Mouse (Mus musculus) stomach, postnatal 0 days (tissue): ENCODE results near the gene Tor1a. TPM values are rescaled to one million over a fixed set of nuclear protein-coding genes. Genes with fewer than 3 reads are reported as not detected.

Experiments used
- ATAC-seq: fragments of 200-750 bp; cut with Nextera tagmentation; 2 replicates; pipeline ENCODE4 v1.8.0; 2017; ENCODE audit not compliant: low FRiP score, low TSS enrichment
- DNase-seq: peaks from one replicate; pipeline ENCODE4 v3.0.0-alpha.2; 2016; ENCODE audit warnings: low spot score
- H3K27ac ChIP-seq: fragments of 300-500 bp; sonication (generic); replicated peaks from 2 replicates; pipeline ENCODE4 v1.5.1; 2014; ENCODE audit warnings: mild to moderate bottlenecking, control low read depth
- H3K27me3 ChIP-seq: fragments of 300-500 bp; sonication (generic); 2 replicates; pipeline ENCODE4 v1.6.1; 2014; ENCODE audit warnings: low read length; ENCODE audit not compliant: control insufficient read depth, insufficient read depth
- H3K36me3 ChIP-seq: fragments of 300-500 bp; sonication (generic); 2 replicates; pipeline ENCODE4 v1.6.1; 2014; ENCODE audit warnings: low read length, mixed read lengths; ENCODE audit not compliant: control insufficient read depth, insufficient read depth
- H3K4me1 ChIP-seq: fragments of 300-500 bp; sonication (generic); replicated peaks from 2 replicates; pipeline ENCODE4 v1.6.1; 2014; ENCODE audit warnings: antibody characterized with exemption; ENCODE audit not compliant: control insufficient read depth, insufficient read depth
- H3K4me2 ChIP-seq: fragments of 300-500 bp; sonication (generic); replicated peaks from 2 replicates; pipeline ENCODE4 v1.6.1; 2014; ENCODE audit warnings: low read depth, mild to moderate bottlenecking, control low read depth, moderate library complexity
- H3K4me3 ChIP-seq: fragments of 300-500 bp; sonication (generic); 2 replicates; pipeline ENCODE4 v1.5.1; 2014; ENCODE audit warnings: low read depth, low read length, control low read depth
- H3K9ac ChIP-seq: fragments of 300-500 bp; sonication (generic); 2 replicates; pipeline ENCODE4 v1.6.1; 2014; ENCODE audit warnings: mild to moderate bottlenecking, low read length, control low read depth, mixed read lengths
- H3K9me3 ChIP-seq: fragments of 300-500 bp; sonication (generic); 2 replicates; pipeline ENCODE4 v1.6.1; 2016; ENCODE audit warnings: low read length; ENCODE audit not compliant: control insufficient read depth
- CTCF ChIP-seq: IDR thresholded peaks from 2 replicates; pipeline ENCODE4 v1.5.1; 2016; ENCODE audit warnings: antibody characterized with exemption, low read depth, mild to moderate bottlenecking, moderate library complexity
- EP300 ChIP-seq: optimal IDR thresholded peaks from 2 replicates; pipeline ENCODE3; 2016; ENCODE audit warnings: antibody characterized with exemption
- WGBS: fragments of 180-500 bp; shearing (Covaris S2); extraction: QIAGEN DNeasy Blood & Tissue Kit; methylation state at CpG from one replicate; pipeline ENCODE4 v1.1.7; 2014; 5-methylcytosine and 5-hydroxymethylcytosine counted together
- polyA plus RNA-seq: library from polyadenylated mRNA; unstranded; fragments of >200 nt; fragmentation: Nextera tagmentation; extraction: Ambion mirVana; gene quantifications from 2 replicates; pipeline ENCODE4 v1.2.1, GENCODE M21; 2015

Tor1a gene
- polyA plus RNA-seq, 1 experiment from 2014 or later: 51.2 TPM

- H3K4me3 ChIP-seq: no peak overlapping the region
- H3K36me3 ChIP-seq: peaks cover 38% of the 10 kb centered on the region
- TF ChIP-seq CTCF (no peak), EP300 (no peak)
- H3K27me3 ChIP-seq: no peaks in the 10 kb centered on the region
- no peak overlapping the region for H3K4me2 ChIP-seq
- 0 out of 2 replicates have a peak, but pooled peaks cover 9% of the 10 kb centered on the region for H3K4me1 ChIP-seq
- DNase-seq: no peak
- WGBS: 80% methylated on average over 11 of the region's 11 CpGs
- H3K27ac ChIP-seq: no peak overlapping the region
- H3K9ac ChIP-seq: no peak overlapping the region
- H3K9me3 ChIP-seq: no peaks in the 10 kb centered on the region
- ATAC-seq: no peak
Observed at GRCm38 (mm10) chr2:30962570-30963254, 5.0 kb downstream of the Tor1a start.

GRCm38 (mm10) chr2:30959856-30960255 lies 7.9 kb downstream of the Tor1a start:
- Histone ChIP-seq H3K9ac (no peak overlapping the region), H3K9me3 (no peaks in the 10 kb centered on the region), H3K4me1 (no peaks in the 10 kb centered on the region), H3K4me3 (no peak overlapping the region), H3K27ac (no peak overlapping the region), H3K36me3 (peaks cover 48% of the 10 kb centered on the region), H3K4me2 (no peak overlapping the region), H3K27me3 (no peaks in the 10 kb centered on the region)
- ATAC-seq (no peak), DNase-seq (no peak)
- TF ChIP-seq CTCF (no peak), EP300 (no peak)
- WGBS: 43% methylated on average over 5 of the region's 5 CpGs

- Histone ChIP-seq H3K4me1 (peaks cover 3% of the 10 kb centered on the region; the same call in 1 of the 2 replicates), H3K4me3 (no peak overlapping the region), H3K27ac (no peak overlapping the region), H3K27me3 (no peaks in the 10 kb centered on the region), H3K9ac (no peak overlapping the region), H3K9me3 (no peaks in the 10 kb centered on the region), H3K36me3 (peaks cover 48% of the 10 kb centered on the region), H3K4me2 (no peak overlapping the region)
- ATAC-seq (peak; percentile 40; the same call in 1 of the 2 replicates), DNase-seq (no peak)
- WGBS: 74% methylated on average over 14 of the region's 14 CpGs
- no peak for TF ChIP-seq CTCF
- TF ChIP-seq EP300: no peak
Observed at GRCm38 (mm10) chr2:30958726-30959125, 9.0 kb downstream of the Tor1a start.

- no peak overlapping the region for H3K4me2 ChIP-seq
- no peak overlapping the region for H3K27ac ChIP-seq
- peaks cover 38% of the 10 kb centered on the region for H3K36me3 ChIP-seq
- WGBS: 75% methylated on average over 4 of the region's 4 CpGs
- H3K9ac ChIP-seq: no peak overlapping the region
- H3K9me3 ChIP-seq: no peaks in the 10 kb centered on the region
- TF ChIP-seq EP300 (no peak), CTCF (no peak)
- H3K27me3 ChIP-seq: no peaks in the 10 kb centered on the region
- ATAC-seq (no peak), DNase-seq (no peak)
- H3K4me1 ChIP-seq: peaks cover 5% of the 10 kb centered on the region; the same call in 1 of the 2 replicates
- H3K4me3 ChIP-seq: no peak overlapping the region
Observed at GRCm38 (mm10) chr2:30957511-30957910, 10.2 kb downstream of the Tor1a start.

GRCm38 (mm10) chr2:30954797-30955196 lies 12.9 kb downstream of the Tor1a start:
- Histone ChIP-seq H3K9me3 (no peaks in the 10 kb centered on the region), H3K9ac (no peak overlapping the region), H3K27ac (no peak overlapping the region), H3K27me3 (no peaks in the 10 kb centered on the region), H3K4me2 (peak overlapping the region; percentile 20; the same call in 1 of the 2 replicates), H3K4me1 (peaks cover 5% of the 10 kb centered on the region; the same call in 1 of the 2 replicates), H3K4me3 (no peak overlapping the region), H3K36me3 (peaks cover 24% of the 10 kb centered on the region)
- no peak for ATAC-seq
- DNase-seq: no peak
- TF ChIP-seq EP300 (no peak), CTCF (peak; percentile 32; the same call in 1 of the 2 replicates)
- 53% methylated on average over 6 of the region's 6 CpGs for WGBS

- Histone ChIP-seq H3K36me3 (peaks cover 10% of the 10 kb centered on the region), H3K27me3 (no peaks in the 10 kb centered on the region), H3K4me1 (peaks cover 5% of the 10 kb centered on the region; the same call in 1 of the 2 replicates), H3K9me3 (no peaks in the 10 kb centered on the region), H3K27ac (peak within 1 kb of the TSS; percentile 85), H3K4me2 (peak within 1 kb of the TSS; percentile 84), H3K4me3 (peak within 1 kb of the TSS; percentile 73), H3K9ac (peak within 1 kb of the TSS; percentile 86)
- no peak for TF ChIP-seq EP300
- peak; percentile 52 for TF ChIP-seq CTCF
- ATAC-seq (peak; percentile 85), DNase-seq (peak; percentile 86)
- WGBS: under 1% methylated on average over 60 of the region's 60 CpGs
Observed at GRCm38 (mm10) chr2:30952824-30953490, 14.8 kb downstream of the Tor1a start, which contains the start of gene Tor1b. Gene Tor1b (plus strand): TSS chr2:30952959.
